Mouse (Mus musculus): ENCODE results near the gene Mrtfa. TPM values are rescaled to one million over a fixed set of nuclear protein-coding genes. Genes with fewer than 3 reads are reported as not detected.

The Mrtfa gene
- polyA plus RNA-seq, 1 experiment: 16.0 TPM

GRCm38 (mm10) chr15:81013186-81013585, 177.4 kb downstream of the Mrtfa start:
- no peaks in the 10 kb centered on the region for H3K27me3 ChIP-seq (replicated peaks; ENCODE audit: control insufficient read depth, insufficient read depth, low read length)
- H3K36me3 ChIP-seq (ENCODE audit: control insufficient read depth, insufficient read depth, low read length): no peaks in the 10 kb centered on the region; the same call in none of the 2 replicates
- DNase-seq: no peak
- no peak for TF ChIP-seq POLR2A (IDR thresholded peaks at IDR 0.05; ENCODE audit: low read depth, low read length)
- TF ChIP-seq CTCF (conservative IDR thresholded peaks at IDR 0.05; ENCODE audit: insufficient read depth, insufficient read length, low read depth, low read length): no peak
- 75% methylated on average over 7 of the region's 7 CpGs for WGBS
- no peak overlapping the region for H3K4me3 ChIP-seq (ENCODE audit: insufficient read depth, low read depth, low read length)
- H3K27ac ChIP-seq (ENCODE audit: insufficient read depth, low read depth, low read length): no peak overlapping the region
- H3K4me1 ChIP-seq (ENCODE audit: control insufficient read depth, insufficient read depth, low read length): no peaks in the 10 kb centered on the region

- Histone ChIP-seq H3K36me3 (ENCODE audit: control insufficient read depth, insufficient read depth, low read length) (no peaks in the 10 kb centered on the region; the same call in none of the 2 replicates), H3K27me3 (replicated peaks; ENCODE audit: control insufficient read depth, insufficient read depth, low read length) (no peaks in the 10 kb centered on the region), H3K4me3 (ENCODE audit: insufficient read depth, low read depth, low read length) (no peak overlapping the region), H3K27ac (ENCODE audit: insufficient read depth, low read depth, low read length) (no peak overlapping the region), H3K4me1 (ENCODE audit: control insufficient read depth, insufficient read depth, low read length) (no peaks in the 10 kb centered on the region)
- WGBS: 93% methylated on average over 4 of the region's 4 CpGs
- TF ChIP-seq POLR2A (IDR thresholded peaks at IDR 0.05; ENCODE audit: low read depth, low read length) (no peak), CTCF (conservative IDR thresholded peaks at IDR 0.05; ENCODE audit: insufficient read depth, insufficient read length, low read depth, low read length) (no peak)
- DNase-seq: no peak
These were observed 178.2 kb downstream of the Mrtfa start for GRCm38 (mm10) chr15:81012359-81012758.

GRCm38 (mm10) chr15:81011523-81011922, 179.0 kb downstream of the Mrtfa start:
- no peaks in the 10 kb centered on the region for H3K4me1 ChIP-seq (ENCODE audit: control insufficient read depth, insufficient read depth, low read length)
- no peaks in the 10 kb centered on the region for H3K27me3 ChIP-seq (replicated peaks; ENCODE audit: control insufficient read depth, insufficient read depth, low read length)
- no peaks in the 10 kb centered on the region; the same call in none of the 2 replicates for H3K36me3 ChIP-seq (ENCODE audit: control insufficient read depth, insufficient read depth, low read length)
- no peak overlapping the region for H3K4me3 ChIP-seq (ENCODE audit: insufficient read depth, low read depth, low read length)
- H3K27ac ChIP-seq (ENCODE audit: insufficient read depth, low read depth, low read length): no peak overlapping the region
- DNase-seq: no peak
- WGBS: 70% methylated on average over 3 of the region's 3 CpGs
- TF ChIP-seq POLR2A (IDR thresholded peaks at IDR 0.05; ENCODE audit: low read depth, low read length): no peak
- TF ChIP-seq CTCF (conservative IDR thresholded peaks at IDR 0.05; ENCODE audit: insufficient read depth, insufficient read length, low read depth, low read length): no peak

- Histone ChIP-seq H3K4me1 (ENCODE audit: control insufficient read depth, insufficient read depth, low read length) (no peaks in the 10 kb centered on the region), H3K4me3 (ENCODE audit: insufficient read depth, low read depth, low read length) (no peak overlapping the region), H3K27me3 (replicated peaks; ENCODE audit: control insufficient read depth, insufficient read depth, low read length) (no peaks in the 10 kb centered on the region), H3K36me3 (ENCODE audit: control insufficient read depth, insufficient read depth, low read length) (no peaks in the 10 kb centered on the region), H3K27ac (ENCODE audit: insufficient read depth, low read depth, low read length) (no peak overlapping the region)
- TF ChIP-seq POLR2A (IDR thresholded peaks at IDR 0.05; ENCODE audit: low read depth, low read length) (no peak), CTCF (conservative IDR thresholded peaks at IDR 0.05; ENCODE audit: insufficient read depth, insufficient read length, low read depth, low read length) (no peak)
- DNase-seq: no peak
- WGBS: 72% methylated on average over 7 of the region's 7 CpGs
These were observed 180.4 kb downstream of the Mrtfa start for GRCm38 (mm10) chr15:81010114-81010513.

GRCm38 (mm10) chr15:81008689-81009123, 181.9 kb downstream of the Mrtfa start:
- H3K4me3 ChIP-seq (ENCODE audit: insufficient read depth, low read depth, low read length): no peak overlapping the region
- no peaks in the 10 kb centered on the region for H3K36me3 ChIP-seq (ENCODE audit: control insufficient read depth, insufficient read depth, low read length)
- no peaks in the 10 kb centered on the region for H3K4me1 ChIP-seq (ENCODE audit: control insufficient read depth, insufficient read depth, low read length)
- 67% methylated on average over 10 of the region's 10 CpGs for WGBS
- H3K27me3 ChIP-seq (replicated peaks; ENCODE audit: control insufficient read depth, insufficient read depth, low read length): no peaks in the 10 kb centered on the region
- peak; percentile 33 for DNase-seq
- no peak overlapping the region for H3K27ac ChIP-seq (ENCODE audit: insufficient read depth, low read depth, low read length)
- TF ChIP-seq CTCF (conservative IDR thresholded peaks at IDR 0.05; ENCODE audit: insufficient read depth, insufficient read length, low read depth, low read length) (peak; percentile 53), POLR2A (IDR thresholded peaks at IDR 0.05; ENCODE audit: low read depth, low read length) (no peak)

DNA sequence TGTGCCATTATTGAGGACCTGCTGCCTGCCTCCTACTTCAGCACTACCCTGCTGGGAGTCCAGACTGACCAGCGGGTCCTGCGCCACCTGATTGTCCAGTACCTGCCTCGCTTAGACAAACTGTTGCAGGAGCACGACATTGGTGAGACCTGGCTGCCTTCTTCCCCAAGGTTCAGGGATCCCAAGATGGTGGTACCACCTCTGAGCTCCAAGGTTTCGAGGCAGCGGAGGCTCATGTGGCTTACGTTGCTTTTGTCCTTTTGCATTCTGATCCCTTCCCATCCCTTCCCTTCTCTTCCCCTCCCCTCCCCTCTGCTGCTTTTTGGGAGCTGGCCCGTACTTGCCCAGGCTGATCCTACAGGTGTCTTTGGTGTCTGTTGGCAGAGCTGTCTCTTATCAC, 182.7 kb downstream of the Mrtfa start:
- TF ChIP-seq POLR2A (IDR thresholded peaks at IDR 0.05; ENCODE audit: low read depth, low read length): no peak
- Histone ChIP-seq H3K27me3 (replicated peaks; ENCODE audit: control insufficient read depth, insufficient read depth, low read length) (no peaks in the 10 kb centered on the region), H3K36me3 (ENCODE audit: control insufficient read depth, insufficient read depth, low read length) (no peaks in the 10 kb centered on the region; the same call in 1 of the 2 replicates), H3K4me1 (ENCODE audit: control insufficient read depth, insufficient read depth, low read length) (no peaks in the 10 kb centered on the region), H3K27ac (ENCODE audit: insufficient read depth, low read depth, low read length) (no peak overlapping the region), H3K4me3 (ENCODE audit: insufficient read depth, low read depth, low read length) (no peak overlapping the region)
- WGBS: 91% methylated on average over 8 of the region's 8 CpGs
- no peak for DNase-seq

GRCm38 (mm10) chr15:81007339-81007738, 183.2 kb downstream of the Mrtfa start:
- WGBS: 97% methylated on average over 9 of the region's 9 CpGs
- Histone ChIP-seq H3K4me3 (ENCODE audit: insufficient read depth, low read depth, low read length) (no peak overlapping the region), H3K27ac (ENCODE audit: insufficient read depth, low read depth, low read length) (no peak overlapping the region), H3K27me3 (replicated peaks; ENCODE audit: control insufficient read depth, insufficient read depth, low read length) (no peaks in the 10 kb centered on the region), H3K4me1 (ENCODE audit: control insufficient read depth, insufficient read depth, low read length) (no peaks in the 10 kb centered on the region), H3K36me3 (ENCODE audit: control insufficient read depth, insufficient read depth, low read length) (no peaks in the 10 kb centered on the region; the same call in 1 of the 2 replicates)
- DNase-seq: no peak
- TF ChIP-seq CTCF (conservative IDR thresholded peaks at IDR 0.05; ENCODE audit: insufficient read depth, insufficient read length, low read depth, low read length) (no peak), POLR2A (IDR thresholded peaks at IDR 0.05; ENCODE audit: low read depth, low read length) (no peak)
